Mouse (Mus musculus) cerebellum, adult 11 months (tissue): ENCODE data around the gene Bcar3.

Source experiments
- DNase-seq: peaks from one replicate; pipeline ENCODE4 v3.0.0; 2022

Gene Bcar3

DNA sequence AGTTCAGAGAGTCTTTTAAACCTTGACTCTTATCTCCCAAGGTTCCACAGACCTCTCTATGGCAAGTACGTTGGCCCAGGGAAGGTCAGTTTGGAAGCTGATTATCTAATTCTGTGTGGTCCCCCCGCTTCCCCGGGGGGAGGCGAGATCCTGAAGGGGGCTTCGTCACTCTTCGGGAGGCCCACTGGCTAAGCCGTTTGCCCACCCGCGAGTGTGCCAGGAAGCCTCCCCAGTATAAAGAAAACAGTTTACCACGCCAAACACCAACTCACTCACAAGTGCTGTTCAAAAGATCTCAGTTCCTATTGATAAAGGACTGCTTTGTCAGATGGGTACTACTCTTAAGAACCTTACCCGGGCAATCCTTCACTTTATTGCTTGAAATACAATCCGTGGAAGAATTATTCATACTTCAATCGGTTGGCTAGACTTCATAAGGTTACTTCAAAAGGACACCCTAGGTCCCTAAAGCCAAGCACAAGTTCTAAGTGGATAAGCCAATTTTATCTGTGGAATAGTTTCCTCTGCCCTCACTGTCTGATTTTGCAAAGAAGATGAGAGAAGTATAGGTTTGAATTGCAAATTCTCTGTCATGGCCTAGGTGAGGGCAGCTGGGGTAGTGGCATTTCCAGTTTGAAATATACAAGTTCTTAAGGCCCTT lies 127.2 kb downstream of the Bcar3 start:
- DNase-seq = no peak

DNA sequence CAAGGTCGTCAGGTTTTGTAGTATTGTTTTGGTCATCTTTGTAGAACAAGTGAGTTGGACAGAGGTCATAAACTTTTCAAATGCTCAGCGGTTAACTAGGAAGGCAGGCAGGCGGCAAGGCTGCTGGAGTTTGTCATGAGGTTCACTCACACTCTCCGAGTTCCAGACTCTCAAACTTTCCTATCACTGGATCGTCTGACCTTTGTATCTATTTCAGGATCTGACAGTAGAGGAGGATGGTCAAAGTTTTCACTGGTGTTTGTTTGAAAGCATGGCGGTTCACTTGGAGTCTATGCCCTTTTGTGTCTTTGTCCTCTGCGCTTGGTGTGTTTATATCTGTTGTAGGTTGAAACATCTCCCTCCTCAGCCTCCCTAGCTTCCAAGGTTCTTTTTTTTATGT lies 127.9 kb downstream of the Bcar3 start:
- no peak for DNase-seq

DNA sequence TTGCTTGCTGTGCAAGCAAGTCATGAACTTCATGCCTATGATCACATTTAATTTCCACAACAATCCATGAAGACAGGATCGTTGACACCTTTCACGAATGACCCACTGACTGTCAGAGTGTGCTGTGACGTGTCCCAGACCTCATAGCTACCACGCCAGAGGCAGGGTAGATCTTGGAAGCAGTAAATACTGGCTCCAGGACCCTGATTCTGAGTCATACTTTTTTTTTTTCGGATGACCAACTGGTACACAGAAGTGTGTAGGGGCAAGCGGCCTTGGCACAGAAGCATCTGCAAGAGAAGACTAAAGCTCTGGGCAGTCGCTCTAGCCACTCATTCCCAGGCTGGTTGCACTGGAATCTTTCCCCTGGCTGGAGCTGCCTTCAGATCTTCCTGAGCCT lies 128.3 kb downstream of the Bcar3 start:
- no peak for DNase-seq

DNA sequence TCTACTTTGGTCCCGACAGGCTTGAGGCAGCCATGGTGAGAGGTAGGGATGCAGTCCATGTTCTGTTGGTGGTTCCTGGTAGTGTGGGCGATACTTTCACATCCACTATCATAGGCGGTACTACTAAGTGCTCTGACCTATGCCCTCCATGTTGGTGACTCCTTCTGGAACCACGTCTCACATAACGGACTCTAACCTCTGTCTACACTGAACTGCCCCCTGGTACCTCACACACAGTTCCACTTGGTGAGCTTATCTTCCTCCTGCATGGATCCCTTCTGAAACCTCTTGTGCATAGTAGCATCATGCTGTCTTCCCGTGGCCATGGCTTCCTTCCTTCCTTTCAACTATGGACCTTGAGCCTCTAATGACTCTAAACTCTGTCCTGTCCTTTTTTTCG lies 129.7 kb downstream of the Bcar3 start:
- no peak for DNase-seq

DNA sequence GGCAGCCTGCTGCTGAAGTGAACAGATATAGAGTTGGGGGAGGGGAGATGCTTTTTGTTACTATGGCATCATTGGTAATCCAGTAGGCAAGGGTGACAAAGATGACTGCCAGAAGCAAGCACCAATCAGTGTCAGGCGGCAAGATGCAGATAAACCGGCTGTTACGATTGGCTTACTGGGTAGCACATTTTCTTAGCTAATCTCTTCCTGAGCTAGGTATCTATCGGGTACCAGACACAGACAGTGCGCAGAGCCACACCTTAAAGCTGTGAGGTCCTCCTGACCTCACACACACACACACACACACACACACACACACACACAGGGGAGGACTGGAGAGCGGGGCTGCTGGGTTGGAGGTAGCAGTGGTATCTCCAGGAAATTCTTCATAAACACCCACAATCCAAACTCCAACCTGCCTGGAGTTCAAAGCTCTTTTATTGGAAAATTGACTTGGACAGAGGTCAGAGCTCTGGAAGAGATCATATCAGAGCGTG lies 134.4 kb downstream of the Bcar3 start:
- DNase-seq = no peak

DNA sequence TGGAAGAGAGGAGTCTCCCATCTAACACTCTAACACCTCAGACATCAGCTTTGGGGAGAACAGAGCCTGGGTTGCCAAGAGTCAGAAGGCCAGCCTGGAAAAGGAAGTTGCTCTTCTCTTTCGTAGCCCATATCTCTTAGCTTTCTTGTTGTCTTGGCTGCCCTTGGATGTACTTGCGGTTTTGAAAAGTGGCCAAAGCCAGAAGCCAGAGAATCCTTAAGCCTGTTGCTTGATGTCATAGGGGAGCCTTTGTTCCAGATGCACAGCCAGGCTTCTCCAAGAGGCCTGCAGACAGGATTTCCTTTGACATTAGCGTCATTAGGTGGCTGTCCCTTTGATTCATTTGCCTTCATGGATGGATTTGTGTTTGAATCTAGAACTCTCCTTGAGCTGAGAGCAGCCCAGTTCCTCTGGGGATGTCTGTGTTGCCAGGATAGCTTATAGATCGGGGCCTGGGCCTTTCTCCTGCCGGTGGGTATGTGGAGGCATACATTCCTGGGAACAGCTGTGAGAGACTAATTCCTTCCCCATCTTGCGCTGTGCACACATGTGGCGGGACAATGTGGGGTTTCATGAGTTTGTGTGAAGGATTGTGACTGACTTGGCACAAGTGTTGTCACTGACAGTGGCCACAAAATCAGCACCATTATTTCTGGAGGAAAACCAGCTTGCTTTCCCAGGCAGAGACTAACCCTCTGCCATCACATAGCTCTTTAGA lies 137.0 kb downstream of the Bcar3 start:
- no peak for DNase-seq

DNA sequence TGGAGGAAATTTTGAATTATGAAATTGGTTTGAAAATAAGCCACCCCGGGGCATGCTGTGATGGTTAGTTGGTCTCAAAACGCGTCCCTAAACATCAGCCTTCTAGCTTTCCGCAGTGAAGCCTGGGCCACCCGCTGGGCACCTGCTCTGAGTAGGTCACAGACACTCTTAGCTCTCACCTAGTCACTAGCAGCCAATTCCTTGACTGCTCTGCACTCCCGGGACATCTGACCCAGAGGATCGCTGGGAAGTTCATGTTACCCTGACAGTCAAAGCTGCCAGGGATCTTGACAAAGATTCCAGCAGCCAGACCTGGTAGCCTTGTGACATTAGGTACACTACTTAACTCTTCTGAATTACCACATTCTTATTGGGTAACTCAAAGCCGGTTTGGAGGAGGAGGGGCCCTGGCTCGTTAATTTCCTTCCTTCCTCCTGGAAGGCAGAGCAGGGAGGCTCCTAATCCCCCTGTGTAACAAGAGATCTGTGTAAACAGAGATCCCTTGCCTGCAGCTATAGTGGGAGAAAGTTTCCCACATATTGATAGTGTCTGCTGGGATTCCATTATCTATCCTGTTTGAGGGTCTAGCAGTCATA lies 139.0 kb downstream of the Bcar3 start:
- DNase-seq = no peak

DNA sequence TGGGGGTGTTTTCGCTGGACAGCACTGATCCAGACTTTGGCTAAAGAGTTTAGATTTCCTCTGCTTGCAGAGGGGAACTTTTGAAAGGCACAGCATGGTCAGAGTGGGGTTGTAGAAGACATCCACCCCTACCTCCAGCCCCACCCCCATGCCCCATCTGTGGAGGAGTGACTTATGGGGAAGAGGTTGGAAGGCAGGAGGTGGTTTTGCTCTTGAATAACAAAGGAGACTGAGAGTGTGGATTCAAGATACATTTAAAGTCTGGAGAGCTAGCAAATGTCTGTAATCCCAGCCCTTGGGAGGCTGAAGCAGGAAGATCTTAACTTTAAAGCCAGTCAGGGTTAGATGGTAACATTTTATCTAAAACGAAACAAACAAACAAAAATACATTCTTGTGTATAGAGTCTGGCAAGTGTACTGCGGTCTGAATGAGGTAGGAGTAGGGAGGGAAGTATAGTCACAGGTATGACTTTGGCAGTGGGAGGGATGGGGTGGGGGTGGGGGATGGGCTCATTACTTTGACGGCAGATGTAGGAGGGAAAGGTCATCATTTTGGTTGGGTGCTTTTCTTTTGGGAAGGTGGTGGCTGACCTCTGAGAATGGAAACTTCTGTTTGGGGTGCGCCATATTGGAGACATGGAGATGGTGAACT lies 140.2 kb downstream of the Bcar3 start:
- DNase-seq = no peak

DNA sequence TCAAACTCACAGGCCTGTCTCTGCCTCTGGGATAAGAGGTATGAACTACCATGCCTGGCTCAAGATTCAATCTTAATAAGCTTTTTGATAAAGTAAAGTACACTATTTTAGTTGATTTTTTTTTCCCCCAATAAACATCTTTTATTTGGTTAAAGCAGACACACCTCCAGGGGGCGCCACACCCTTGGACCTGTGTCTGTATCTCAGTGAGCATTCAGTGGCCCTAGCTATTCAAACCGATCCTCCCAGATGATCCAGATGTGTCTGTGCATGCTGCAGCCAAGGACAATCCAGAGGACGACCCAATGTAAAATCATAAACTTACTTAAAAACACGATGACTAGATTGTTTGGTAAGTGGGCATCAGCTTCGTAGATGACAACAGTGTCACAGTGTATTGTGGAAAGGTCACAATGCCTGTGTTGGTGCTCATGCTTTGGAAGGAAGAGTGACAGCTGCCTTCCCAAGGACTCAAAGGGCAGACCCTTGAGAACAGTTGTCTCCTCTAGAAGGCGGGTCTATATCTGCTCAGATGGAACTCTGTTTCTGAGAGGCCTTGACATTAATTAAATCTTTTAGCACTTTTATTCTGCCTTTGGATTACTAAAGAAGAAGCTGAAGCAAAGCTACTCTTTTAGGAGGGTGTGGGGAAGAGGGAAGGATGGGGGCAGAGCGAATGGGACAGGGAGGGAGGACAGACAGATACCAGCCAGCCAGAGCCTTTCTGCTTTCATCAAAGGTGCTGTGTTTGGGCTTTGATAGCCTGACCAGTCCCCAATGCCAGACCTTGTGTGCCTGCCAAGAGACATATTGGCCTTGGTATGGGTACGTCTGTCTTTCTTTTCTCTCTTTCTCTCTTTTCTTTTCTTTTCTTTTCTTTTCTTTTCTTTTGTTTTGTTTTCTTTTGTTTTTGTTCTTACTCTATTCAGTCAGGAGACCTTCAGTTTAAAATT lies 141.3 kb downstream of the Bcar3 start:
- DNase-seq = no peak

DNA sequence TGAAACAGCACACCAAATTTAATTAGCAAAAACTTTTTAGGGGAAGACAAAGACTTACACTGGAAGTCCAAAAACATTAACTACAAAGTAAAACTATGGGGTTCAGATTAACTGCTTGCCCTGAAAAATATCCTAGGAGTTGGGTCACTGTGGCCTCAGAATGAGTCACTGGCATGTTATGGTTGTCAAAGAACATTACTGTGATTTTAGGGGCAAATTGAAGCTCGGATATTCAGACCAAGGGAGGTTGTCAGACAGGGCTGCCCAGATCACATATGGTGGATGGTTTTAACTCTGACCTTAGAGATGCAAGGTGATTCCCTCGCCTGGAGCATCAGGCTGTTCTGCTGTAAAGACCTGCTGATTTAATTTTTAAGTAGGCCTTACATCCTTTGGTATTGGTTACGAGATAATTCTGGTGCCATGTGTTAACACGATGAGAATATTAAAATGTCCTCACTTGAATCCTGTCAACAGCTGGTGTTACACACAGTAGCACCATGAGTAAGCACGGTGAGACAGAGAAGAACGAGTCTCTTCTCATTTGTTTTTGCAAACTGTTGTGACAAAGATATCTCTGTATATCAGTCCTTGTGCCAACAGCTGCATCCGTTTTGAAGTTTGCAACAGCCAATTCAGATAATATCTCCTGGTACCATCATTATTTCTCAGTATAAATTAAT lies 144.3 kb downstream of the Bcar3 start:
- no peak for DNase-seq

DNA sequence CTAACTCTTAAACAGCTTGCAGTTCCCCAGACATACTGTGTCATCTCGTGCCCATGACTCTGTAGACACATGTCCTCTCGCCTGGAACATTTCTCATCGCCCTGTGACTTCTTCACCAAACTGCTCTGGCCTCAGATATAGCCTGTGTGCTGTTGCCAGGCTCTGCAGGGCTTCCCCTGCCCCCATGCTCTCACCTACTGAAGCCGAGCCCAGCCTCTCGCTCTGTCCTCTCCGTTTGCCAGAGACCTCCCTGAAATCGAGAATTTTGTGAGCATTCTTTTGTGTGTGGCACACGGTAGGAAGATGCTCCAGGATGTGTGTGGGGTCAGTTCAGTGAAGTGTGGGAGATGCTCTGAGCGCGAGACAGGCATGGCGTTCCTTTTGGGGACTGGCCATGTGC lies 151.8 kb downstream of the Bcar3 start:
- DNase-seq = no peak

DNA sequence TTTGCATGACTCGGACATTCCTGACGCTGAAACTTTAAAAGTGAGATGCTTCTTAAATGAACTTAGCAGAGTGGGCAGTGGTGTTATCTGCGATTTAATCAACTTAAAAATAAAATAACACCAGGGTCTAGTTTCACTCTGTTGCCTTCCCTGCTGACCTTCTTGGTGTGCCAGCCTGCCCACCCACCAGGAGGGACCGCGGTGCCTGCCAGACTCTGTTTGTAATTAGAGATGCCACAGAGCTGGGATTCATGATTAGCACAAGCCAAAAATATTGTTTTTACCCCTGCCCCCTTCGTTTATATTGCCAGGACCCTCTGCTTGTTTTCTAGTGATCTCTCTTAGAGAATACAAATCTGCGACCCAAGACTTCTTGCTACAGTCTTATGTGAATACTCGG lies 152.7 kb downstream of the Bcar3 start:
- no peak for DNase-seq

DNA sequence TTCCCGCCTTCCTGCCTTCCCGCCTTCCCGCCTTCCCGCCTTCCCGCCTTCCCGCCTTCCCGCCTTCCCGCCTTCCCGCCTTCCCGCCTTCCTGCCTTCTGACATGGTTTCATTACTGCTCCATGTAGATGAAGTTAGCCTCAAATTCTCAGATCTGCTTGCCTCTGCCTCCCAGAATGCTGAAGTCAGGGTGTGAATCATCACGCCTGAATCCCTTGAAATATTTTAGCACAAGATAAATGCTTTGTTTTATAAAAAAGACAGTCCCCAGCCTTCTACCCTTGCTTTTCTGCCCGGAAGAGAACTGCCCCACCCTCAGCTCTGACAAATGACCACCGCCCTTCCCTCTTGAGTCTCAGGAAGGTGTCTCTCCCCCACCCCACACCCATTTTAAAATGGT lies 154.3 kb downstream of the Bcar3 start:
- DNase-seq = no peak

DNA sequence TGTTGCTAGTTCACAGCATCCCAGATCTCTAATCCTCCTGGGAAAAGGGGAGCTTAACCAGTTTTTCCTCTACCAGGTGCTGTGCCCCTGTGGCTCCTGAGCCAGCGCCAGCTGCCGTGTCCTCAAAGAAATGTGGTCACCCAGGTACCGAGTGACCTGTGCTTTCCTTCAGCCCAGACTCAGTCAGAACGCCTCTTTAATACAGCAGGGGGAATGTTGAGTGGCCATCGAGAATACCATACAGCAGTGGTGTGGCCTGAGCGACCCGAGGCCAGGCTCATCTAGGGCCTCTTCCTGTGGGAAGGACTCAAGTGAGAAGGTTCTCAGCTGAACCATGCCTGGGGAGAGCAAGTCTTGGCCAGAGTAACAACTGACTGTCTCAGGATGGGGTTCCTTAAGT lies 156.1 kb downstream of the Bcar3 start:
- DNase-seq = no peak

DNA sequence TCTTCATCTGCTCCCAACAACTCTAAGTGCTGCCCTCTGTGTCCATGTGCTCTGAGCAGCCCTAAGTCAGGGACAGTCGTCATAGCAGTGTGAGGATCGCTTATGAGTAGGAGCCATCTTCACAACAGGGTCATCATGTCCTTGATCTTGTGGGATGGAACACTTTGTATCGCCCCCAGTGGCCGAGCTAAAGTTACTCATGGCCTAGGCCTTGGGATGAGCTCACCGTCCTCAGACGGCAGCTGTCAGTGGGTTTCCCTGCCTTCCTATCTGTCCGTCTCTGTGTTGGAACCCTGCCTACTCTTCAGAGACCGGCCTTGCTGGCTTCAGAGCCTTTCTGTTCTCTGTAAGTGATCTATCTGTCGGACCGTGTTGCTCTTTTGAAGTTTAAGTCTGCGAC lies 159.9 kb downstream of the Bcar3 start:
- DNase-seq = no peak

DNA sequence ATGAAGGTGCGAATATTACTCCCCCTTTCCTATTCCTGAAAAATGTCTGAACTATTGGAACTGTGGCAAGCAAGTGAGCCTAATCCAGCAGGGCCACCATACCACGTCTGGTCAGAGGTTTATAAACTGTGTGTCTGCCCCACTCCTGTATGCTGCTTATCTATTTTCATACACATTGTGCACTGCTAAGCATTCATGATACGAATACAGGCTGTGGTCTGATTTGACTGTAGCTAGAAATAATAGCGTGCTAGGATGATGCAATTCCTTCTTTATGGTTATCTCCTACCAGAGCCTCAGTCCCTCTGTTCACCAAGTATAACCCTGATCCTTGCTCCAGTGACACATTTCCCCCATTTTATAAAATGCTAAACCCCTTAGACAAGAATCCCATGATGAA lies 162.2 kb downstream of the Bcar3 start:
- no peak for DNase-seq

DNA sequence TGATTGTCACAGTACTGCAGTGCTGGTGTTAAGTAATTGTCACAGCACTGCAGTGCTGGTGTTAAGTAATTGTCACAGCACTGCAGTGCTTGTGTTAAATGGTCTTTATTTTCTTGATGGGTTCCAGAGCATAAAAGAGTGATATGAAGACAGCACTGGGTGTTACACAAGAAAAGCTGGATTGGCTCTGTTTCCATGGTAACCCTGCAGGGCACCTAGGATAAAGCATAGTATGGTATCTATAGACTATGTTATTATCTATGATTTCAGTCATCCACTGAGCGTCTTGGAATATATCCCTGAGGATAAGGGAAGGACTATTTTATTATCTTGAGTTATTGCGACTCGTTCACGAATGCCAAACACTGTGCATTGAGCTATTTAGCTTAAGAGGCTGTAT lies 162.9 kb downstream of the Bcar3 start:
- no peak for DNase-seq

DNA sequence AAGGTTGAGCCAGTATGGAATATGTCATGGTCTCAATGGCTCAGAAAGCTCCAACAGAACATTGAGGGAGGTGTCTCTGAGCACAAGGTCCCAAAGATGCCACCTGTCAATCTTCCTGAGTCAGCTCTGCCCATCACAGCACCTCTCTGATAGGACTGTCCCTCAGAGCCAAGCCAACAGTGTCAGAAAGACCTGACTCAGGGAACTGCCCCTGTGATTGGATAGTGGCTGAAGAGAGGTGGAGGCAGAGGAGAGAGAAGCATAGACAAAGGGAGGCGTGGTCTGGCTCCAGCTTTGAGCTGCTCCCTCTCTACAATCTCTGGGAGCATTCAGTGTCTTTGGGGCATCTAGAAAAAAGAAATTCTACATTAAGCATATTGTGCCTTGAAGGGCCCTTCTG lies 163.8 kb downstream of the Bcar3 start:
- DNase-seq = no peak

DNA sequence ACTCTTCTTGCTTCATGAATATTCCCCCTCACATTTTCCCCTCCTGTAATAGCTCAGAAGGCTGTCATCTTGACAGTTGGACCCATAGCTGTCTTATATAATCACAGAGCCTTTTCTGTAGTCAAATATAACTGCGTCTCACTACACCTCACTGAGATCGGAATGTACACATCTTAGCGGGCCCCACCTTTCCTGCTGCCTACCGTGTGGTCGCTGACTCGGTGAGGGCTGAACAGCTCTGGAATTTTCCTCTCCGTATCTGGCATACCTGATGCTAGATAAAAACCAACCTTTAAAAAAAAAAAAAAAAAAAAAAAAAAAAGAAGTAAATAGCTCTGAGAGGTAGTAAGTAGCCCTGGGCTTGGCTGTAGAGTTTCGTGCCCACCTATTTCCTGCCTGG lies 164.8 kb downstream of the Bcar3 start:
- no peak for DNase-seq

DNA sequence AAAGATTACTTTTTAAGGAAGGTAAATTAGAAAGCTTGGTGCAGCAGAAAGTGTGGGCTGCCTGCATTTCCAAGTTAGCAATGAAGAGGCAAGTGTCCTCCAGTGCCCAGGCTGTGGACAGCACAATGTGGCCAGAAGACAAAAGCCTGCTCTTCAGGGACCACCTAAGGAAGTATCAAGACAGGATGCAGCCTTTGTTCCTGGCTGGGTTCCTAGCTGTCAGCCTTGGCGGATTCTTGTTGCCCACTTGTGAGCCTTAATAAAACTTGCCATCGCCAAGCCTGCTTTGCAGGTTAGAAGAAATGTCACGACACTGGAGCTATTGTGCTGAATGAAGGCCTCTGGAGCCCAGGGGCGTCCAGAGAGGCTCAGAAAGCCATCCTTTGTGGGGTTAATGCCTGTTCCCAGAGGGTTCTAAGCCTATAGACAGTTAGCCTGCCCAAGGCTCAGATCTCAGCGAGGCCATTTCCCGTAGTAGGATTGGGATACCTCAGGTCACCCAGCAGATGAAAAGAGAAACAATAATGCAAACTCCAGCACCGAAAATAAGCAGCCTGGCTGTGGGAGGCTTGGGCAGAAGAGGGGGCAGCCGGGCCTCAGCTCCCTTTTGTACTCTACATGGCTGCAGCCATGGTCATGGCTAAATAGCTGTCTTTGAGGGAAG lies 167.0 kb downstream of the Bcar3 start:
- DNase-seq = no peak

DNA sequence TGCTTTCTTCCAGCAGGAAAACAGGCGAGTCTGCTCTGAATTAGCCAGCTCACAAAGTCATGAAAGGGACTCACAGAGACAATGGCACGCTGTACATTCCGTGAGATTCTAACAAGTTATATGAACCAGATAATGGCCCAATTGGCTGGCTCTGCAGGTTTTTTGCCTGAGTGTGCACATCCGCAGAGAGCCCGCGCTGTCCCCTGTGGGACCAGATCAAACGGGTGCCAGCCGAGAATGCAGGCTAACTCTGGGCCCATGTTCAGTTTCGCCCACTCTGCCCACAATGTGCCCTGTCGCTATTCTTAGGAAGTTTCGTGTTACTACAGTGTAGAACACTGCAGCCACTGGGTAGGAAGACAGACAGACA lies 167.6 kb downstream of the Bcar3 start:
- DNase-seq = no peak
